Comparison of ENCODE assay signal across 14 mouse cellular contexts in the genomic region with DNA sequence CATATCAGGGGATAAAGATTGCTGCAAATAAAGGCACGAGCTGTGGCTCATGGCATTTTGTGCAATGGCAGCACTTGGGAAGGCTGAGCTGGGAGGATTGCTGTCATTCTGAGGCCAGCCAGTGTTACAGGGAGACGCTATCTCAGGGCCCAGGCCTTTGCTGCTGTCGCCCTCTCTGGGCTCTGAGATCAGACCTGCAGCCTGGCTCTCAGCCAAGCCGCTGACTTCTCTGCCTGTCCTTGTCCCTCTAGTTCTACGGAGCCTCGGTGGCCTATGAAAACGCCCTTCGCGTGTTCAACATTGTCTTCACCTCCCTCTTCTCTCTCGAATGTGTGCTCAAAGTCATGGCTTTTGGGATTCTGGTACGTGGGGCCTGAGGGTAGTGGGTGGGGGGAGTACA.
DNase-seq lines count a peak whose midpoint lies in the region; ATAC-seq and TF ChIP-seq lines count a peak whose summit lies in the region.
"Had no signal": no experiment of that assay in that cellular context is flagged by ENCODE, and none has a peak within 500 bp of the region (broad histone marks: within the 10 kb centered on the region; RNA-seq: fewer than 3 reads in every experiment).

No protein-coding gene starts in this region.

- no peak for TF ChIP-seq CTCF in heart, adult 2 months (IDR thresholded peaks at IDR 0.05)
- TF ChIP-seq CTCF in intestine, postnatal 0 days (IDR thresholded peaks at IDR 0.05; ENCODE audit: low read depth): no peak

- no peaks in the 10 kb centered on the region for H3K79me2 ChIP-seq in heart, adult 2 months (replicated peaks; ENCODE audit: control insufficient read depth, insufficient read depth, low read length)

- H3K27me3 ChIP-seq in heart, adult 2 months (ENCODE audit: control insufficient read depth, insufficient read depth, low read length): no peaks in the 10 kb centered on the region
- no peaks in the 10 kb centered on the region for H3K27me3 ChIP-seq in intestine, postnatal 0 days (replicated peaks; ENCODE audit: control insufficient read depth, insufficient read depth, low read length)
- H3K27me3 ChIP-seq: hindbrain, embryonic 15.5 days; neural tube, embryonic 13.5 days had no signal

- no peak for TF ChIP-seq POLR2A in heart, adult 2 months (IDR thresholded peaks at IDR 0.05; ENCODE audit: insufficient read depth, low read depth, low read length)

- H3K4me2 ChIP-seq in intestine, postnatal 0 days (replicated peaks; ENCODE audit: low read depth): no peak overlapping the region
- H3K4me2 ChIP-seq: hindbrain, embryonic 15.5 days; midbrain, embryonic 11.5 days; neural tube, embryonic 13.5 days had no signal

- intact Hi-C loops in heart, adult 2 months (cut with DNase I): no loop called here

- TF ChIP-seq EP300 in heart, adult 2 months (IDR thresholded peaks at IDR 0.05; ENCODE audit: insufficient read depth, low read depth, low read length): no peak

- H3K9me3 ChIP-seq in intestine, postnatal 0 days (ENCODE audit: control insufficient read depth): no peaks in the 10 kb centered on the region
- H3K9me3 ChIP-seq: hindbrain, embryonic 15.5 days; neural tube, embryonic 13.5 days had no signal

- no peak overlapping the region for H3K4me3 ChIP-seq in heart, adult 2 months
- no peak overlapping the region for H3K4me3 ChIP-seq in intestine, postnatal 0 days (ENCODE audit: low read depth, low read length)
- H3K4me3 ChIP-seq: hindbrain, embryonic 15.5 days; left cerebral cortex, adult 2 months; neural tube, embryonic 13.5 days had no signal

- peak; percentile 49 for DNase-seq in heart, postnatal 4 days
- no peak for DNase-seq in heart, adult 2 months
- peak; percentile 58 for DNase-seq in adrenal gland, postnatal 10 days
- peak; percentile 82 to 88 for DNase-seq in spleen, postnatal 4 days (ENCODE audit: low spot score in 2 of 2)
- DNase-seq in frontal cortex, postnatal 10 days (ENCODE audit: low spot score in 2 of 2): no peak
- DNase-seq: kidney, postnatal 14 days; lung, adult 2 months; thymus, postnatal 25 days had no signal

- ATAC-seq in intestine, postnatal 0 days: 0 out of 2 replicates have a peak, but pooled peaks have one; percentile 23
- no peak for ATAC-seq in frontal cortex, adult (ENCODE audit: low TSS enrichment)

- 44% methylated on average over 11 of the region's 11 CpGs for WGBS in heart, adult 2 months
- WGBS in intestine, postnatal 0 days: 73% methylated on average over 11 of the region's 11 CpGs

- no peak overlapping the region for H3K9ac ChIP-seq in heart, adult 2 months (ENCODE audit: low read depth, low read length)
- no peak overlapping the region for H3K9ac ChIP-seq in intestine, postnatal 0 days (ENCODE audit: low read depth, low read length)
- H3K9ac ChIP-seq: hindbrain, embryonic 15.5 days; neural tube, embryonic 13.5 days had no signal

- no peaks in the 10 kb centered on the region for H3K4me1 ChIP-seq in heart, adult 2 months (ENCODE audit: control insufficient read depth, insufficient read depth, low read length)
- H3K4me1 ChIP-seq in intestine, postnatal 0 days (replicated peaks; ENCODE audit: control insufficient read depth, insufficient read depth, low read length): no peaks in the 10 kb centered on the region
- H3K4me1 ChIP-seq: neural tube, embryonic 13.5 days had no signal

- H3K36me3 ChIP-seq in heart, adult 2 months (ENCODE audit: control insufficient read depth, insufficient read depth, low read length): no peaks in the 10 kb centered on the region
- no peaks in the 10 kb centered on the region for H3K36me3 ChIP-seq in intestine, postnatal 0 days (ENCODE audit: control insufficient read depth, insufficient read depth)

- H3K27ac ChIP-seq in heart, adult 2 months: no peak overlapping the region
- H3K27ac ChIP-seq in intestine, postnatal 0 days (ENCODE audit: low read depth, low read length): no peak overlapping the region
- H3K27ac ChIP-seq: hindbrain, embryonic 15.5 days; left cerebral cortex, adult 2 months; neural tube, embryonic 13.5 days had no signal

Comparison
In these comparisons a context has a peak if more than half of its experiments do, and no peak if none do; other contexts are left out.
1. DNase-seq: peak in heart, postnatal 4 days (single experiment), adrenal gland, postnatal 10 days (single experiment) and spleen, postnatal 4 days (2 of 2); none in heart, adult 2 months (0 of 2) and frontal cortex, postnatal 10 days (0 of 2).